Mouse (Mus musculus): ENCODE measurements around the gene Spred1.

DNA sequence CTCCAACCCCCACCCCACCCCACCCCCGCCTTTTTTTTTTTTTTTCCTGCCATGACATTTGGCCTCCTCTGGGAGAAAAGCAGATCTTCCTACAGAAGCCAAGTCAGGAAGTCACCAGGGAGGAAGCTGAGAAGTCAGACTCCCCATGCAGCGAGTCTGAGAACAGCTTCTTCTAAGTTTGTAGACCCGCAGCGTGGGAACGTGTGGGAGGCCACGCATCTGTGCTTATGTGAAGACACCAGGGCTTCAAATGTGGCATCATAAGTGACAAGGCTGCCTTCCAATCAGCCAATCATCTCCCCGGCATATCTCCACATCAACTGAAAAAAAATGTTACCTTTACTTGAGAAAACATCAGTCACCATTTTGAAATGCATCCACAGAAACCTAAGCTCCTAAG is 74.4 kb downstream of the Spred1 start:
- TF ChIP-seq CTCF (IDR thresholded peaks at IDR 0.05; ENCODE audit: extremely low read depth, insufficient read depth, low read length) (no peak), POLR2A (IDR thresholded peaks at IDR 0.05; ENCODE audit: extremely low read depth, insufficient read depth, low read length) (no peak)
